Mouse (Mus musculus): Measurements from ENCODE around the gene Ctsq. TPM values are rescaled to one million over a fixed set of nuclear protein-coding genes. Genes with fewer than 3 reads are reported as not detected.

Ctsq gene
- polyA plus RNA-seq (2014; fragmentation: Illumina TruSeq; extraction: RNeasy Lipid Tissue Mini Kit (QIAGEN cat#74804); ENCODE audit: low read depth, low replicate concordance), result not detected

GRCm38 (mm10) chr13:61040531-61040930 lies at the start of gene Ctsq:
TSS of gene Ctsq (minus strand) at chr13:61040631.

GRCm38 (mm10) chr13:61005859-61006258 lies 34.6 kb downstream of the Ctsq start, which contains the start of gene Ctsj:
TSS of gene Ctsj (minus strand) at chr13:61005959.

Other genes starting within 250 kb of the Ctsq start
- not detected for gene Ctsll3, start 237.8 kb downstream of the Ctsq start, polyA plus RNA-seq (2014; fragmentation: Illumina TruSeq; extraction: RNeasy Lipid Tissue Mini Kit (QIAGEN cat#74804); ENCODE audit: low read depth, low replicate concordance)
- gene 4930486L24Rik, start 176.2 kb downstream of the Ctsq start, polyA plus RNA-seq (2014; fragmentation: Illumina TruSeq; extraction: RNeasy Lipid Tissue Mini Kit (QIAGEN cat#74804); ENCODE audit: low read depth, low replicate concordance), result not detected
- 2.1 TPM for gene Gm49392, start 143.7 kb downstream of the Ctsq start, polyA plus RNA-seq (2014; fragmentation: Illumina TruSeq; extraction: RNeasy Lipid Tissue Mini Kit (QIAGEN cat#74804); ENCODE audit: low read depth, low replicate concordance)
- gene Ctla2b, start 143.2 kb downstream of the Ctsq start, polyA plus RNA-seq (2014; fragmentation: Illumina TruSeq; extraction: RNeasy Lipid Tissue Mini Kit (QIAGEN cat#74804); ENCODE audit: low read depth, low replicate concordance), result 6.1 TPM
- not detected for gene Tpbpb, start 135.8 kb downstream of the Ctsq start, polyA plus RNA-seq (2014; fragmentation: Illumina TruSeq; extraction: RNeasy Lipid Tissue Mini Kit (QIAGEN cat#74804); ENCODE audit: low read depth, low replicate concordance)
- gene Gm49393, start 105.0 kb downstream of the Ctsq start, polyA plus RNA-seq (2014; fragmentation: Illumina TruSeq; extraction: RNeasy Lipid Tissue Mini Kit (QIAGEN cat#74804); ENCODE audit: low read depth, low replicate concordance), result not detected
- gene Gm49391, start 104.1 kb downstream of the Ctsq start, polyA plus RNA-seq (2014; fragmentation: Illumina TruSeq; extraction: RNeasy Lipid Tissue Mini Kit (QIAGEN cat#74804); ENCODE audit: low read depth, low replicate concordance), result 7.0 TPM
- gene Ctla2a, start 104.0 kb downstream of the Ctsq start, polyA plus RNA-seq (2014; fragmentation: Illumina TruSeq; extraction: RNeasy Lipid Tissue Mini Kit (QIAGEN cat#74804); ENCODE audit: low read depth, low replicate concordance), result 47.2 TPM
- not detected for gene Tpbpa, start 98.6 kb downstream of the Ctsq start, polyA plus RNA-seq (2014; fragmentation: Illumina TruSeq; extraction: RNeasy Lipid Tissue Mini Kit (QIAGEN cat#74804); ENCODE audit: low read depth, low replicate concordance)
- not detected for gene Ctsj, start 34.7 kb downstream of the Ctsq start, polyA plus RNA-seq (2014; fragmentation: Illumina TruSeq; extraction: RNeasy Lipid Tissue Mini Kit (QIAGEN cat#74804); ENCODE audit: low read depth, low replicate concordance)
- not detected for gene Ctsr, start 123.6 kb upstream of the Ctsq start, polyA plus RNA-seq (2014; fragmentation: Illumina TruSeq; extraction: RNeasy Lipid Tissue Mini Kit (QIAGEN cat#74804); ENCODE audit: low read depth, low replicate concordance)
- not detected for gene Cts6, start 162.8 kb upstream of the Ctsq start, polyA plus RNA-seq (2014; fragmentation: Illumina TruSeq; extraction: RNeasy Lipid Tissue Mini Kit (QIAGEN cat#74804); ENCODE audit: low read depth, low replicate concordance)
- gene Cts8, start 214.7 kb upstream of the Ctsq start, polyA plus RNA-seq (2014; fragmentation: Illumina TruSeq; extraction: RNeasy Lipid Tissue Mini Kit (QIAGEN cat#74804); ENCODE audit: low read depth, low replicate concordance), result not detected
- not detected for gene Gm49398, start 248.2 kb upstream of the Ctsq start, polyA plus RNA-seq (2014; fragmentation: Illumina TruSeq; extraction: RNeasy Lipid Tissue Mini Kit (QIAGEN cat#74804); ENCODE audit: low read depth, low replicate concordance)

Measured in heart, adult 10 weeks (tissue).